Mouse (Mus musculus) E14TG2a.4 (cell line): ENCODE data around the gene Pcca.

Experiments used
- CTCF ChIP-seq: conservative IDR thresholded peaks from 2 replicates; pipeline ENCODE4 v1.5.1; 2014; ENCODE audit warnings: low read length
- POU5F1 ChIP-seq: IDR thresholded peaks from 2 replicates; pipeline ENCODE4 v1.6.1; 2014; ENCODE audit warnings: low read length, borderline replicate concordance

DNA sequence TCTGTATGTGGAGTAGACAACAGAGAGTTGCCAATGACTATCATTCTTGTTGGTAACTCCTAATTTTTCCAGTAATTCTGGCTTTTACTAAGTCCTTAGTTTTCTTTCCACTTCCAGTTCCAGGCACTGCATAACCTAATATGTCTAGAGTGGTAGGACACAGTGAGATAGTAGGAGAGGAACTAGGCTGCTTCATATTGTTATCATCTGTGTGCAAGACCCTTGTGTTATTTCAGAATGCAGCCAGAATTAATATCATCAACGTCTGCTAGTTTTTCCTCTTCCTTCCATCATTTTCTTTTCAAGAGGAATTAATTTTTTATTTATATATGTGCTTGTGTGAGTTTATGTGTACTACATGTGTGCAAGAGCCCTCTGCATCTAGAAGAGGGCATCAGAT, 114.1 kb downstream of the Pcca start:
- no peak for TF ChIP-seq CTCF
- no peak for TF ChIP-seq POU5F1
